Mouse (Mus musculus): ENCODE measurements around the gene Jpt1. TPM values are rescaled to one million over a fixed set of nuclear protein-coding genes. Genes with fewer than 3 reads are reported as not detected.

The Jpt1 gene
- 192 and 238 TPM in 2 replicates for polyA plus RNA-seq (2012; rRNA removed)

GRCm38 (mm10) chr11:115514238-115514663 is at the start of gene Jpt1:
Gene Jpt1 (minus strand): TSS chr11:115514387.

GRCm38 (mm10) chr11:115536038-115536681 is 22.0 kb upstream of the Jpt1 start, which contains the start of gene Sumo2:
Gene Sumo2 (minus strand): TSS chr11:115536276.

GRCm38 (mm10) chr11:115491356-115492083 is 22.7 kb downstream of the Jpt1 start, which contains the start of gene Nt5c:
Gene Nt5c (minus strand): TSS chr11:115491862.

GRCm38 (mm10) chr11:115475025-115475757 is 39.0 kb downstream of the Jpt1 start, which contains the start of gene Armc7:
Gene Armc7 (plus strand): TSS chr11:115475667.

GRCm38 (mm10) chr11:115462243-115462891 is 51.8 kb downstream of the Jpt1 start, which contains the start of gene Slc16a5:
Gene Slc16a5 (plus strand): TSS chr11:115462474.

Other genes starting within 250 kb of the Jpt1 start
- 0.06 and 0.31 TPM in 2 replicates for gene Grin2c, start 247.1 kb downstream of the Jpt1 start, polyA plus RNA-seq (2012; rRNA removed)
- gene Fdxr, start 237.3 kb downstream of the Jpt1 start, polyA plus RNA-seq (2012; rRNA removed): 12.4 and 13.3 TPM in 2 replicates
- gene Fads6, start 216.7 kb downstream of the Jpt1 start, polyA plus RNA-seq (2012; rRNA removed): 6.2 and 6.6 TPM in 2 replicates
- 16.1 and 21.0 TPM in 2 replicates for gene Otop2, start 207.2 kb downstream of the Jpt1 start, polyA plus RNA-seq (2012; rRNA removed)
- gene Ush1g, start 192.3 kb downstream of the Jpt1 start, polyA plus RNA-seq (2012; rRNA removed): 1.5 and 2.2 TPM in 2 replicates
- 23.8 and 26.0 TPM in 2 replicates for gene Otop3, start 179.7 kb downstream of the Jpt1 start, polyA plus RNA-seq (2012; rRNA removed)
- 80.8 and 93.5 TPM in 2 replicates for gene Hid1, start 146.6 kb downstream of the Jpt1 start, polyA plus RNA-seq (2012; rRNA removed)
- 4.8 and 5.7 TPM in 2 replicates for gene Cdr2l, start 132.5 kb downstream of the Jpt1 start, polyA plus RNA-seq (2012; rRNA removed)
- gene Mrpl58, start 110.6 kb downstream of the Jpt1 start, polyA plus RNA-seq (2012; rRNA removed): 36.6 and 39.3 TPM in 2 replicates
- 14.7 and 18.0 TPM in 2 replicates for gene Atp5h, start 94.4 kb downstream of the Jpt1 start, polyA plus RNA-seq (2012; rRNA removed)
- 12.6 and 14.1 TPM in 2 replicates for gene Kctd2, start 94.3 kb downstream of the Jpt1 start, polyA plus RNA-seq (2012; rRNA removed)
- gene Trim80, start 73.8 kb downstream of the Jpt1 start, polyA plus RNA-seq (2012; rRNA removed): 0.16 and 0.19 TPM in 2 replicates
- 25.7 and 34.8 TPM in 2 replicates for gene Slc16a5, start 51.9 kb downstream of the Jpt1 start, polyA plus RNA-seq (2012; rRNA removed)
- 6.0 and 11.3 TPM in 2 replicates for gene Armc7, start 38.7 kb downstream of the Jpt1 start, polyA plus RNA-seq (2012; rRNA removed)
- gene Nt5c, start 22.5 kb downstream of the Jpt1 start, polyA plus RNA-seq (2012; rRNA removed): 32.8 and 35.6 TPM in 2 replicates
- 5.7 and 7.7 TPM in 2 replicates for gene Sumo2, start 21.9 kb upstream of the Jpt1 start, polyA plus RNA-seq (2012; rRNA removed)
- 12.5 and 15.1 TPM in 2 replicates for gene Nup85, start 50.0 kb upstream of the Jpt1 start, polyA plus RNA-seq (2012; rRNA removed)
- gene Mrps7, start 89.5 kb upstream of the Jpt1 start, polyA plus RNA-seq (2012; rRNA removed): 7.9 and 9.3 TPM in 2 replicates
- 6.8 and 15.8 TPM in 2 replicates for gene Gga3, start 89.7 kb upstream of the Jpt1 start, polyA plus RNA-seq (2012; rRNA removed)
- gene Mif4gd, start 98.6 kb upstream of the Jpt1 start, polyA plus RNA-seq (2012; rRNA removed): 34.3 and 37.0 TPM in 2 replicates
- gene Slc25a19, start 113.9 kb upstream of the Jpt1 start, polyA plus RNA-seq (2012; rRNA removed): 10.9 and 14.6 TPM in 2 replicates
- gene Grb2, start 194.2 kb upstream of the Jpt1 start, polyA plus RNA-seq (2012; rRNA removed): 14.7 and 17.2 TPM in 2 replicates

All from stomach, adult 2 months (tissue).